Mouse (Mus musculus) embryonic facial prominence, embryonic 13.5 days (tissue): ENCODE results near the gene Ralgapa2. TPM values are rescaled to one million over a fixed set of nuclear protein-coding genes. Genes with fewer than 3 reads are reported as not detected.

ENCODE experiments used
- ATAC-seq: fragments of 200-750 bp; cut with Nextera tagmentation; 2 replicates; pipeline ENCODE4 v1.8.0; 2017; ENCODE audit warnings: low read depth; ENCODE audit not compliant: insufficient number of reproducible peaks, insufficient read depth, low FRiP score, low TSS enrichment
- H3K27ac ChIP-seq: fragments of 300-500 bp; sonication (generic); 2 replicates; pipeline ENCODE4 v1.5.1; 2015; ENCODE audit warnings: moderate library complexity, mild to moderate bottlenecking, inconsistent platforms
- H3K27me3 ChIP-seq: fragments of 300-500 bp; sonication (generic); 2 replicates; pipeline ENCODE4 v1.6.1; 2015; ENCODE audit warnings: mild to moderate bottlenecking, inconsistent platforms
- H3K36me3 ChIP-seq: fragments of 300-500 bp; sonication (generic); 2 replicates; pipeline ENCODE4 v1.6.1; 2015; ENCODE audit warnings: mild to moderate bottlenecking, inconsistent platforms
- H3K4me1 ChIP-seq: fragments of 300-500 bp; sonication (generic); 2 replicates; pipeline ENCODE4 v1.6.1; 2015; ENCODE audit warnings: inconsistent platforms
- H3K4me2 ChIP-seq: fragments of 300-500 bp; sonication (generic); 2 replicates; pipeline ENCODE4 v1.6.1; 2015; ENCODE audit warnings: moderate library complexity, mild to moderate bottlenecking, inconsistent platforms
- H3K4me3 ChIP-seq: fragments of 300-500 bp; sonication (generic); 2 replicates; pipeline ENCODE4 v1.5.1; 2015; ENCODE audit warnings: mild to moderate bottlenecking, inconsistent platforms
- H3K9ac ChIP-seq: fragments of 300-500 bp; sonication (generic); 2 replicates; pipeline ENCODE4 v1.6.1; 2015; ENCODE audit warnings: mild to moderate bottlenecking, inconsistent platforms
- H3K9me3 ChIP-seq: fragments of 300-500 bp; sonication (generic); 2 replicates; pipeline ENCODE4 v1.6.1; 2016; ENCODE audit warnings: inconsistent platforms
- WGBS: fragments of 180-500 bp; shearing (Covaris S2); methylation state at CpG from one replicate; pipeline ENCODE4 v1.1.7; 2015; ENCODE audit warnings: mixed read lengths; 5-methylcytosine and 5-hydroxymethylcytosine counted together
- polyA plus RNA-seq: library from polyadenylated mRNA; unstranded; fragments of >200 nt; fragmentation: Nextera tagmentation; extraction: Ambion mirVana; gene quantifications from 2 replicates; pipeline ENCODE4 v1.2.1, GENCODE M21; 2015

The Ralgapa2 gene
- polyA plus RNA-seq, 1 experiment from 2014 or later, result 8.1 TPM

GRCm38 (mm10) chr2:146322019-146322418 lies 190.1 kb downstream of the Ralgapa2 start:
- Histone ChIP-seq H3K27me3 (no peaks in the 10 kb centered on the region), H3K9me3 (no peaks in the 10 kb centered on the region), H3K36me3 (no peaks in the 10 kb centered on the region), H3K4me3 (no peak overlapping the region), H3K4me1 (no peaks in the 10 kb centered on the region), H3K9ac (no peak overlapping the region), H3K27ac (no peak overlapping the region), H3K4me2 (no peak overlapping the region)
- no peak for ATAC-seq
- 90% methylated on average over 2 of the region's 2 CpGs for WGBS

- H3K36me3 ChIP-seq, result no peaks in the 10 kb centered on the region
- H3K4me2 ChIP-seq, result no peak overlapping the region
- H3K4me1 ChIP-seq, result no peaks in the 10 kb centered on the region
- no peak overlapping the region for H3K27ac ChIP-seq
- H3K27me3 ChIP-seq, result no peaks in the 10 kb centered on the region
- H3K4me3 ChIP-seq, result no peak overlapping the region
- H3K9ac ChIP-seq, result no peak overlapping the region
- H3K9me3 ChIP-seq, result no peaks in the 10 kb centered on the region
- whole genome bisulfite sequencing, result 88% methylated on average over 2 of the region's 2 CpGs
- no peak for ATAC-seq
Observed at GRCm38 (mm10) chr2:146320666-146321065, 191.5 kb downstream of the Ralgapa2 start.

GRCm38 (mm10) chr2:146314751-146315150 lies 197.4 kb downstream of the Ralgapa2 start:
- no peaks in the 10 kb centered on the region for H3K27me3 ChIP-seq
- no peaks in the 10 kb centered on the region for H3K36me3 ChIP-seq
- H3K9ac ChIP-seq, result no peak overlapping the region
- no peak for ATAC-seq
- no peak overlapping the region for H3K4me3 ChIP-seq
- no peaks in the 10 kb centered on the region for H3K9me3 ChIP-seq
- peaks cover 5% of the 10 kb centered on the region; the same call in 1 of the 2 replicates for H3K4me1 ChIP-seq
- H3K4me2 ChIP-seq, result no peak overlapping the region
- WGBS, result 72% methylated on average over 5 of the region's 5 CpGs
- H3K27ac ChIP-seq, result no peak overlapping the region

- Histone ChIP-seq H3K4me3 (no peak overlapping the region), H3K9me3 (no peaks in the 10 kb centered on the region), H3K9ac (no peak overlapping the region), H3K36me3 (no peaks in the 10 kb centered on the region), H3K27ac (no peak overlapping the region), H3K4me2 (no peak overlapping the region), H3K4me1 (peaks cover 5% of the 10 kb centered on the region; the same call in 1 of the 2 replicates), H3K27me3 (no peaks in the 10 kb centered on the region)
- ATAC-seq, result no peak
- WGBS, result 57% methylated on average over 4 of the region's 4 CpGs
Observed at GRCm38 (mm10) chr2:146313811-146314210, 198.3 kb downstream of the Ralgapa2 start.

- no peak for ATAC-seq
- WGBS, result 66% methylated on average over 3 of the region's 3 CpGs
- no peaks in the 10 kb centered on the region for H3K27me3 ChIP-seq
- no peak overlapping the region for H3K4me2 ChIP-seq
- H3K9ac ChIP-seq, result no peak overlapping the region
- H3K4me3 ChIP-seq, result no peak overlapping the region
- no peak overlapping the region for H3K27ac ChIP-seq
- H3K36me3 ChIP-seq, result no peaks in the 10 kb centered on the region
- no peaks in the 10 kb centered on the region for H3K9me3 ChIP-seq
- H3K4me1 ChIP-seq, result peaks cover 11% of the 10 kb centered on the region
Observed at GRCm38 (mm10) chr2:146310760-146311159, 201.4 kb downstream of the Ralgapa2 start.

DNA sequence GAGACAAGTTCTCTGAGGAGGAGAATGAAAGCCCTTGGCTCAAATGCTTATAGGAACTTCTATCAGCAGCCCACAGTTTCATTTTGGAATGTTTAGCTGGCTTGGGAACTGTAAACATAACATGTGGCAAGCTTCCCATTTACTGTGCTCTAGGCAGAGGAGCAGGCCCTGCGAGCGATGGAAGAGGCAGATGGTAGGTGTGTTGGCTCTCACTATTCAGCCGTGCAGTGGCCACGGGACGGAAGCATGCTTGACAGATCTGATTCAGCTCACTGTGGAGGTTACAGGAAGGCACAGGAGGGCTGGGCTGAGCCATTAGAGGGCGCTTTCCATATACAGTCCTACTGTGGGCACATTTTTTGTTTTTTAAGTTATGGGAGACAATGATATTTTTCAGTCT lies 201.9 kb downstream of the Ralgapa2 start:
- no peak overlapping the region for H3K4me3 ChIP-seq
- no peaks in the 10 kb centered on the region for H3K36me3 ChIP-seq
- no peak overlapping the region for H3K4me2 ChIP-seq
- H3K27me3 ChIP-seq, result no peaks in the 10 kb centered on the region
- WGBS, result 64% methylated on average over 6 of the region's 6 CpGs
- no peak for ATAC-seq
- no peak overlapping the region for H3K9ac ChIP-seq
- H3K27ac ChIP-seq, result no peak overlapping the region
- H3K4me1 ChIP-seq, result peaks cover 11% of the 10 kb centered on the region
- H3K9me3 ChIP-seq, result no peaks in the 10 kb centered on the region

DNA sequence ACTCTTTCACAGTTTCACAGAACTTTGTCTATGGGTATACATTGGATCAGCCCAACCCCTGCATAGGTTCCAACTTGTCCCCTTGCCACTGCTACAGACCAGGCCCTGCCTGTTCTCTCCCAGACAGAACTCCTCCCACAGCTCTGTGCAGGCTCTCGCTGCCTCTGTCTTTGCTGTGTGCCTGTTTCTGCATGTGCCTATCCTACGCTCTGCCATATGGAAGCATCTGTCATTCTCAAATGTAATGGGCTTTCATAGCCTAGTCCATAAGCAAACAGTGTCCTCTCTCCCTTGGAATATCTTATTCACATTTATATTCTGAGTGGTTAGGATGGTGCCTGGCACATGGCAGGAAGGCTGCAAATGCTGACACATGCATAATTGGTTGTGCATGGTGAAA lies 202.7 kb downstream of the Ralgapa2 start:
- peaks cover 11% of the 10 kb centered on the region for H3K4me1 ChIP-seq
- no peaks in the 10 kb centered on the region for H3K36me3 ChIP-seq
- H3K4me3 ChIP-seq, result no peak overlapping the region
- no peak for ATAC-seq
- H3K4me2 ChIP-seq, result no peak overlapping the region
- WGBS, result 77% methylated on average over 2 of the region's 2 CpGs
- H3K27ac ChIP-seq, result no peak overlapping the region
- H3K9ac ChIP-seq, result no peak overlapping the region
- H3K27me3 ChIP-seq, result no peaks in the 10 kb centered on the region
- no peaks in the 10 kb centered on the region for H3K9me3 ChIP-seq

DNA sequence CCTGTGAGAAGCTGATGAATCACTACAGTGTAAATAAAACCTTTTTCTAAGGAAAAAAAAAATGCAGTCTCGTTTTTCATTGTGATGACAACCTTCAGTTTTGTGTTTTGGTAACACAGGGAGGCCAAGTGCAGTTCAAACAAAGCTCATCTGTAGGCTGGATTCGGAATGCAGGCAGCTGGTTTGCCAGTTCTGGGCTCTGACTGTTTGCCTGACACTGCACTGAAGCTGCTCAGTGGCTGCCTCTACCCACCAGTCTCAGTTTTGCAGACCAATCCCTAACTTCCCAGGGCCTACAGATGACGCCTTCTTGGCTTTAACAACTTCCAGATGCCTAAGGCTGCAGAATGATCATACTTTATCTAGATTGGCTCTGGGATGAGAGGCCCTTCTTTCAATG lies 205.1 kb downstream of the Ralgapa2 start:
- no peaks in the 10 kb centered on the region for H3K9me3 ChIP-seq
- H3K4me3 ChIP-seq, result no peak overlapping the region
- no peak for ATAC-seq
- H3K4me1 ChIP-seq, result peaks cover 15% of the 10 kb centered on the region
- no peak overlapping the region for H3K4me2 ChIP-seq
- WGBS, result 17% methylated on average over 3 of the region's 3 CpGs
- no peaks in the 10 kb centered on the region; the same call in 1 of the 2 replicates for H3K27me3 ChIP-seq
- no peak overlapping the region for H3K27ac ChIP-seq
- H3K9ac ChIP-seq, result no peak overlapping the region
- no peaks in the 10 kb centered on the region for H3K36me3 ChIP-seq

- Histone ChIP-seq H3K9me3 (no peaks in the 10 kb centered on the region), H3K4me2 (no peak overlapping the region), H3K27ac (no peak overlapping the region), H3K9ac (no peak overlapping the region), H3K4me3 (no peak overlapping the region), H3K4me1 (peaks cover 16% of the 10 kb centered on the region), H3K27me3 (no peaks in the 10 kb centered on the region; the same call in 1 of the 2 replicates), H3K36me3 (no peaks in the 10 kb centered on the region)
- ATAC-seq, result no peak
- 32% methylated on average over 9 of the region's 9 CpGs for WGBS
Observed at GRCm38 (mm10) chr2:146302094-146302699, 209.9 kb downstream of the Ralgapa2 start.

GRCm38 (mm10) chr2:146300500-146301020 lies 211.6 kb downstream of the Ralgapa2 start:
- H3K4me3 ChIP-seq, result no peak overlapping the region
- ATAC-seq, result no peak
- 54% methylated on average over 1 of the region's 1 CpGs for WGBS
- no peaks in the 10 kb centered on the region for H3K9me3 ChIP-seq
- no peak overlapping the region for H3K4me2 ChIP-seq
- no peaks in the 10 kb centered on the region; the same call in 1 of the 2 replicates for H3K27me3 ChIP-seq
- H3K9ac ChIP-seq, result no peak overlapping the region
- no peak overlapping the region for H3K27ac ChIP-seq
- no peaks in the 10 kb centered on the region for H3K36me3 ChIP-seq
- H3K4me1 ChIP-seq, result peaks cover 13% of the 10 kb centered on the region; the same call in 1 of the 2 replicates

GRCm38 (mm10) chr2:146299841-146300460 lies 212.2 kb downstream of the Ralgapa2 start:
- Histone ChIP-seq H3K9me3 (no peaks in the 10 kb centered on the region), H3K9ac (no peak overlapping the region), H3K36me3 (no peaks in the 10 kb centered on the region), H3K4me1 (peaks cover 13% of the 10 kb centered on the region; the same call in 1 of the 2 replicates), H3K27ac (no peak overlapping the region), H3K4me2 (no peak overlapping the region), H3K27me3 (no peaks in the 10 kb centered on the region; the same call in 1 of the 2 replicates), H3K4me3 (no peak overlapping the region)
- WGBS, result 22% methylated on average over 3 of the region's 3 CpGs
- no peak for ATAC-seq

DNA sequence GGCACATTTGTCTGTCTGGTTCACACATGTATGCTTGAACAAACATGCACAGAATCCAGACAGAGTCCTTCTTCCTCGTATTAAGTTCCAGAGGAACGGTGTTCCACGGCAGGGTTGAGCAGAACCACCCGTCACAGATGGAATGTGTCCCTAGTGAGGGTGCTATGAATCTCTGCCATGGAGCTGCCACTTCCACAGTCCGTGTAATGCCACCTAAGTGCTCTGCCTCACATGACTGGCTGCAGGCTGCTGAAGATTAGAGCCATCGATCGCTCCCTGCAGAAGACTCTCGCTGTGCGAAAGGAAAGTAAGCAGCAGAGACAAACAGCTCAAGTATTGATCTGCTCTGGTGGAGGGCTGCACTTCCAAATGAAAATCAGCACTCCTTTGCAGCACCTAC lies 218.6 kb downstream of the Ralgapa2 start:
- H3K4me2 ChIP-seq, result no peak overlapping the region
- H3K4me1 ChIP-seq, result peaks cover 15% of the 10 kb centered on the region
- WGBS, result 71% methylated on average over 9 of the region's 9 CpGs
- ATAC-seq, result no peak
- no peak overlapping the region for H3K9ac ChIP-seq
- no peaks in the 10 kb centered on the region for H3K9me3 ChIP-seq
- H3K36me3 ChIP-seq, result no peaks in the 10 kb centered on the region
- no peak overlapping the region for H3K4me3 ChIP-seq
- no peaks in the 10 kb centered on the region for H3K27me3 ChIP-seq
- no peak overlapping the region for H3K27ac ChIP-seq
